Mouse (Mus musculus) layer of hippocampus, adult 9-11 months (tissue): Measurements from ENCODE around the gene Zfp92.
A peak's percentile ranks its signal among the peaks of the same experiment; 100 is the strongest.
"Not testable (repeated sequence)": the region's sequence is repeated elsewhere in the genome, so short reads cannot be mapped to it uniquely, and the experiment has no call there.

Experiments
- DNase-seq: peaks from one replicate; pipeline ENCODE4 v3.0.0; 2022

The Zfp92 gene

GRCm38 (mm10) chrX:73410880-73411517 lies at the start of gene Zfp92:
TSS of gene Zfp92 (plus strand) at chrX:73411096.
- no peak for DNase-seq

DNA sequence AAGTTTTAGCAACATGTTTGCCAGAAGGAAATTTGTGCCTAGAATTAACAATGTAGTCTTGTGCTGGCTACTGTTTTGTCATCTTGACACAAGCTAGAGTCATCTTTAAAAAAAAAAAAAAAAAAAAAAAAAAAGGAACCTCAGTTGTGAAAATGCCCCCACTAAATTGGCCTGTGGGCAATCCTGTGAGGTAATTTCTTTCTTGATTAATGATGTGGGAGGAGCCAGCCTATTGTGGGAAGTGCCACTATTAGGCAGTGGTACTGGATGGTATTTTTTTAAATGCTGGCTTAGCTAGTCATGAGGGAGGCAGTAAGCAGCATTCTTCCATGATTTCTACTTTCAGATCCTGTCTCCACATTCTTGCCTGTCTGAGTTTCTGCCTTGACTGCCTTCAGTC lies 47.6 kb upstream of the Zfp92 start:
- DNase-seq, result no peak

GRCm38 (mm10) chrX:73384419-73384818 lies 26.5 kb upstream of the Zfp92 start:
- peak; percentile 11 for DNase-seq

- DNase-seq, result no peak
Measured at GRCm38 (mm10) chrX:73384924-73385323, 26.0 kb upstream of the Zfp92 start.

DNA sequence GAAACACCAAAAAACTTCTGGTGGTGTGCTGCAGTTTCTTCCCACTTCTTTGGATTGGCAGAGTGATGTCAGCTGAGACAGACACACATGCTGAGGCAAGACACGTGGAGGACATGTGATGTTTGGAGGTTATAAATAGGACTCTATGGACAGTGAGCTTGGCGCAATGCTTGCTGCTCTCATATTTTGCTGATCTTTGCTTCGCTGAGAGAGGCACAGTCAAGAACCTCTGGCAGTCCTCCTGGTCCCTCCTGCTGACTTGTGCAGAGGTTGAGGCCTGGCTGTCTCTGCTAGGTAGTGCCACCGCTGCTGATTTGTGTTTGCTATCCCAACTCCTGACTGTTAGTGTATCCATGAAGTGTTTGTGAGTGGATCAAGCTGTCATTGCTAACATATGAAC lies 19.4 kb upstream of the Zfp92 start:
- DNase-seq, result no peak

DNA sequence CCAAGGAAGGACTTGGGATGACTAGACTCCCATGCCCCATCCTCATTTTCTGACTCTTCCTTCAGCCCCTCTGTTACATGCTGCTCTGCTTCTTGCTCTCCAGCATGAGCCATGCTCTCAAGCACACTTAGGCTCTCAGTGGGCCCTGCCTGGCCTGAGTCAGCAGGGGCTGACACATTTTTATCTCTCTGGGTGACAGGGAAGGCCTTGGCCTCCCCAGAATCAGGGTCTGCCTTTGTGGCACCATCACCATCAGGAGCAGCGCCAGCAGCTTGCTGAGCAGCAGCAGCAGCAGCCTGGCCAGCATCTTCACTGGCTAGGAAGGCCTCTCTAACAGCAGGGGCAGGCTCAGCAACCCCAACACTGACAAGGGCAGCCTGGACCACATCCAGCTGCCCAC lies 14.4 kb upstream of the Zfp92 start:
- no peak for DNase-seq

DNA sequence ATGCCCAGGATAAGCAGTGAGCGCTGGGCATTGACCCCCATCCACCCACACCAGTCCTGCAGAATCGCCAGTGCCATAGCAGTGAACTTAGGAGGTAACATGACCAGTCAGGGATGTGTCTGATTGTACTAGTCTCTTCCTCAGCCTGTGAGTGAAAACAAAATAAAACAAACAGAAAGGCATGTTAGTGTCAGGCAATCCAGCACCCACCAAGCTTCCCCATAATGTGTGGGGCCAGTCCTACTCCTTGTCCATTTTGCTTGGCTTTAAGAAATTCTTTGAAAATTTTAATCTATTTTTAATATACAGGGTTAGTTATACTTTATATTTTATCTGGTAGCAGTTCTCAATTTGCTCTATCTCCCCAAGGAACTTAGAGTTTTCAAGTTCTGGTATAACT lies 12.3 kb upstream of the Zfp92 start, which contains the start of gene Gm18336:
Gene Gm18336, minus strand, starts transcription at position 101 of the 400 bp plus-strand sequence.
- not testable (repeated sequence) for DNase-seq

GRCm38 (mm10) chrX:73400951-73401350 lies 9.9 kb upstream of the Zfp92 start:
- no peak for DNase-seq

DNA sequence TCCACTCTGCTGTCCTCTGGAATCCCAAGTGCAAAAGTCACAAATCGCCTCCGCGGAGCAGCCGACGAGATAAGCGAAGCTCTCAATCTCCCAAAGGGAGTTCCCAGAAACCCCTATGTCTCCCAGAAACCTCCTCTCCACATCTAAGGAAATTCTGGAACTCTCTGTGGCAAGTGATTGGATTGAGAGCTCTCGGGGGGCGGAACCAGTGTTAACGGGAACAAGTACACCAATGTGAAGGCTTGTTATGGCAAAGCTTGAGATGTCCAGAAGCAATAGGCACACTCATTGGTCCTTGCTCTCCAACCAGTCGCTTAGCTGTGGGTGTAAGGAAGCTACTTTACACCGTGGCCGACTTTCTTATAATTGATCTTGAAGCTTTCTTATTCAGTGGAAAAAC lies 9.3 kb upstream of the Zfp92 start:
- no peak for DNase-seq

GRCm38 (mm10) chrX:73412767-73413166 lies 1.9 kb downstream of the Zfp92 start:
- DNase-seq, result no peak

GRCm38 (mm10) chrX:73430036-73430435 lies 19.1 kb downstream of the Zfp92 start:
- no peak for DNase-seq

DNA sequence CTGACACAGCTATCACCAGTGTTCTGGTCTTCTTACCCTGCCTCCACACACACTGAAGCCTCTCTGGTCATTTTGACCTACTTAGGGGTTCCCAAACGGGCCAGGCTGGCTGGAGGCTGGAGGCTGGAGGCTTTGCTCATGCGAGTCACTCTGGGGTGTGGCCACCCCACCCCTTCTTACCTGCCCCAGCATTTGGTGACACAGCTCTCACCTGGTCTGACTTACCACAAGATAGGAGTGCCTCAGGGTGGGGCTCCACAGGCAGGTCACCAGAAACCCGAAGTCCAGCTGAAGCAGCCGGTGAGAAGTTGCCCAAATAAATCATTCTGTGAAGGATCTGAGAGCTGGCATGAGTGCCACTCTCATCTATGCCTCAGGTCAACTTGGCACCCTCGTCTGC lies 22.0 kb downstream of the Zfp92 start:
- DNase-seq, result no peak

GRCm38 (mm10) chrX:73435252-73435651 lies 24.4 kb downstream of the Zfp92 start, which contains the start of gene Trex2:
TSS of gene Trex2 (minus strand) at chrX:73435344.
- no peak for DNase-seq

- DNase-seq, result peak; percentile 10
Measured at GRCm38 (mm10) chrX:73441428-73441827, 30.5 kb downstream of the Zfp92 start.

GRCm38 (mm10) chrX:73451949-73452348 lies 41.1 kb downstream of the Zfp92 start:
- peak; percentile 35 for DNase-seq

DNA sequence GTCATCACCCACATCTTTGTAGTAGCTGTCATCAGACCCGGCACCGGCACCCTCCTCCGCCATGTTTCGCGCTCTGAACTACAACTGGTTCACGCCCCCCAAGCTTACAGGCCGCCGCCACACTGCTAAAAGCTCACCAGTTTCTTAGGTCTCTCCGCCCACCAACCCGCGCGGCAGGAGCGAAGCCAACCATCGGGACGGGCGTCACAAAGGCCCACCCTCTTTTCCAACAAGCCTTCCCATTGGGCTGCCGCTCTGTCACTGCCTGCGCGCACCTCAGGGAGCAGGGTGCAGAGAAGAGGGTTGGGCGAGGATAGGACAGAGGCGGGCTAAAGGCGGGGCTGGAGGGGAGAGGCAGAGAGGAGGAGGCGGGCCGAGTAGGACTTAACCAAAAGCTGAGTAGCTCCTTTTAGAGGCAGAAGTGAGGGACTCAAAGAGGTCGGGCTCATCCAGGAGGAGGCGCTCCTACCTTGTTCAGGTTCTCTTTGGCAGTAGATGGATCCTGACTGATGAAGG lies 48.0 kb downstream of the Zfp92 start, which contains the start of gene Haus7:
Gene Haus7, minus strand, starts transcription at position 168 of the 516 bp plus-strand sequence.
- peak; percentile 96 for DNase-seq

DNA sequence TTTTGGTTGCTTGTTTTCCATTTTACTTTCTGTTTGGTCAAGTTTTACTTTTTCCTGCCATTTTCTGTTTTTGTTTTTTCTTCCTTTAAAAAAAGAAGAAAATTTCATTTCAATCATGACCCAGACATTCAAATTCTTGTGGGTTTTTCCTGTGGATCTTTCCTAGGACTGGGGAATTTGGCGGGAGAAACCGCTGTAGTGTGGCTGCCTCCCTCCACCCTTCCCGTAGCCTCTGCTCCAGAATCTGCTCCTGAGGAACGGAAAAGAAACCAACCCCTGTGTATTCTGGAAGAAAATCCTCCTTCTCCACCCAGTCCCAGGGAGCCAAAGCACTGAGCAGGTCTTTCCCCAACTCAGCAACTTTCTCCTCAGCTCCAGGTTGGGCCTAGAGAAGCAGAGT lies 49.9 kb downstream of the Zfp92 start:
- no peak for DNase-seq

- DNase-seq, result no peak
Measured at GRCm38 (mm10) chrX:73465483-73466186, 54.7 kb downstream of the Zfp92 start.

DNA sequence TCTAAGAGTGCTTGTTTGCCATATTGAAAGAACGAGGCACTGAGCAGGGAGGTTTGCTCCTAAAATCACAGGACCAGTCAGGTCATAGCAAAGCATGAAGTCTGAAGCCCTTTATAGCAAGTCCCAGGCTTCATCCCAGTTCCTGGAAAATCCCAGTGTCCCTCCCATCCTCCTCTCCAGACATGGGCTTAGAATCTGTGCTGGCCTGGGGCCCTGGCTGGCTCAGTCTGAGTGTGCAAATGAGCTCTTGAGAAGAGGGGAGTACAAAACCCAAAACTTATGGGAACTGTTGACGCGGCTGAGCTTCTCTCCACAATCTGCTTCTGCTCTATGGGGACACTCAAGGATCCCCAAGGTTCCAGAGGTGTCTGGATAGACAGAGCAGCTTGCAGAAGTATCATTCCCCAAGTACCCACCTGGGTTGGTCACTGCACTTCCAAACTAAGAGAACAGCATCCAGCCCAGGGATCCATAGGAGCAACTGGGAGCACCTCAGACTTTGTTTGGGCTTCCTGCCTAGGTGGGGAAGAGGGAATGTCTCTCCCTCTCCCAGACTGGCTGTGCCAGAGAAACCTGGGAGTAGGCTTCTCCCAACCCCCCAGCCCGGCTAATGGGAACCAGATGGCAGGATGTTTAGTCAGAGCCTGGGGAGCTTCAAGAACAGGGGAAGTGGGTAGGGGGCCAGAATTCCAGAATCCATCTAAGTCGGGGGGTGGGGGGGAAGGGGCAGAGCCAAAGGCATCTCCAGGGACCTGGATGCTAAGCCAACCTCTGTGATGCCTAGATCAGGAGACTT lies 56.7 kb downstream of the Zfp92 start:
- DNase-seq, result no peak

DNA sequence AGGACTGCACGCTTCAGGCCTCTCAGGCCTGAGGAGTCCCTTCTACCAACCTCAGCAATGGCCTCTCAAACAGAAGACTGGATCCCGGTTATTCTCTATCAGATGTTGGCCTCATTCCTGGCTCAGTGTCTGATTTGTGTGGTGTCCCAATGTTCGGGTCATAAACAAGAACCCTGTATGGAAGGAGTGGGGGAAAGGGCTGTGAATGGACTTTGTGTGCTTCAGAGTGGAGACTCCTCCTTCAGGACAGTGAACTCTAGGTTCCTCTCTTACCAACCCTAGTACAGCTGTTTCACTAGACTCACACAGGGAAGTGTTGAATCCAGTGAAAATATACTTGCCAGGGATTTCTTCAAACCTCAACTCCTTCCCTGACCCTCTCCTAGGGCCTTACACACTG lies 57.4 kb downstream of the Zfp92 start:
- no peak for DNase-seq

DNA sequence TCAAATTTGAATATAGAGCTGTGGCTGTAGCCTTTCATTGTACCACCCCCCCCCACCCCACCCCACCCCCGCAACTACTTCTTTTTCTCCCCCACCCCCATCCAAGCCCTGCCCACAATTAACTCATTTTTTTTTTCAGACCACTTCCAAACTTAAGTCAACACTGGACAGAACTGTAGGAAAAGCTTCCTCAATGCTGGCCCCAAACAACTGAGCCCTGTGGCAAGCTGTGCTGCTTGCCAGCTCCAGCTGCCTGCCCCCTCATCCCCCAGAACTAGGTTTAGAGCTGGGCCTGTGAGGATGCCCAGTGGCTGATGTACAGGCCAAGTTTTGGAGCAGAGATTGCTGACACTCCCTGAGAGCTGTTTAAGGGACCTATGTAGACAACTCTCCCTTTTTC lies 57.9 kb downstream of the Zfp92 start:
- no peak for DNase-seq

DNA sequence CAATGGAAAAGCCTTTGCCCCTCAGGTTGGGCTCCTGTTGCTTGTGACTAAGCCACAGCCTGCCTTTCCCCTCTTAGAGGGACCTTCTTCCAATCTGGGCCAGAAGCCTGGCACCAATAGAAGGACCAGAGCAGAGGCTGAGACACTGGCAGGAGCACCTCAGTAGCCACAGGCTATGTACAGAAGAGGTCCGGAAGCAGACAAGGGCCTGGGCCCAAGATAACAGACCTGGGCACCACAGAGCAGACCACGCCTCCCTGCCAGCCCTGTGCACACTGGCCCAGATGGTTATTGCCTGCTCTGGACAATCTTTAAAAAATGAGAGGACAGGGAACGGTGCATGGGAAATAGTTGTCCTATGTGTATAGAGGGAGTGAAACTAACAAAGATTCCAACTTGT lies 60.9 kb downstream of the Zfp92 start:
- DNase-seq, result no peak
